Mouse (Mus musculus) testis, adult 2 months (tissue): Measurements from ENCODE around the gene Sdccag8.

Experiments used
- CTCF ChIP-seq: fragments of 200-500 bp; IDR thresholded peaks from 2 replicates; pipeline ENCODE4 v1.5.1; 2012; ENCODE audit warnings: low read depth, mild to moderate bottlenecking, inconsistent platforms, low read length, moderate library complexity; ENCODE audit not compliant: control insufficient read depth, insufficient read depth, insufficient replicate concordance
- POLR2A ChIP-seq: fragments of 200-500 bp; IDR thresholded peaks from 2 replicates; pipeline ENCODE4 v1.6.1; 2012; ENCODE audit warnings: low read depth, mild to moderate bottlenecking, inconsistent platforms, low read length, moderate library complexity; ENCODE audit not compliant: control insufficient read depth

DNA sequence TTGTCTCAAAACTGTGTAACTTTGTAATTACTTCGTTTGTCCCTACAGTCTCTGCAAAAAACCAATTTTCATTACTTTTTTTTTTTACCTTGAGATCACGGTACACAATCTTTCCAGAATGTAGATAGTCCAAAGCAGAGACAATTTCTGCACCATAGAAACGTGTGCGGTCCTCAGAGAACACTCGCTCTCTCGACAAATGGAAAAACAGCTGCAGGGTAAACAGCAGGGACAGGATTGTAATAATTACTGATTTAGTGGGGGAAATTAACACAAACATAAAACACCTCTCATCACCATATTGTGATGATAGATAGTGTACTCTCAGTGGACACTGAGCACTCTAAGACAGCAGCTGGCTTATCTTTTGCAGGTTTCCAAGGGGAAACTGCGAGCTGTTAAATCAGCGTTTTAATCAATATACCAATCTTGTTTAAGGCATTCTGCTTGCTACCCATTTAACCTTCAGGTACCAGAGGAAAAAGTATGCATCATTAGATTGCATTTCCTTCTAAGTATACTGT lies 252.7 kb downstream of the Sdccag8 start:
- TF ChIP-seq CTCF (no peak), POLR2A (no peak)
